Mouse (Mus musculus): ENCODE results near the gene Enthd1.

DNA sequence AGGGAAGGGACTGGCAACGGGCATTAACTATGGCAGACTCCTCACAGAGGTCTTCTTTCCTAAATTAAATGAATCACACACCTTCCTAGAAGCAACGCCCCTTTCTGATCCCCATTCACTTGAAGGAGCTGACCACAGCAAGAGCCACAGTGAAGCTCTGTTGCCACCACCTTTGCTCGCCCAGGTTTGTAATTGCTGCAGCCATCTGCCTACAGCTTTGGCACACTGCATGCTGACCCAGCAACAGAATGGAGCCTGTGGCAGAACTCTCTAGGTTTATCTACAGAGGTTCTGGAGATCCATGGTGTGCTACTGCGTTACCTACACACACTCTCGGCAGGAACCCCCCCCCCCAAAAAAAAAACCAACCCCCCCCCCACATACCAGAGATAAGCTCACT lies 74.8 kb downstream of the Enthd1 start:
- TF ChIP-seq POLR2A (IDR thresholded peaks at IDR 0.05; ENCODE audit: control insufficient read depth, extremely low read depth, insufficient read depth, low read length, poor library complexity): no peak
- TF ChIP-seq CTCF (IDR thresholded peaks at IDR 0.05; ENCODE audit: borderline replicate concordance, control insufficient read depth, extremely low read depth, insufficient read depth, low read length, poor library complexity): no peak
